Mouse (Mus musculus) skeletal muscle tissue, adult 2 months (tissue): ENCODE results near the gene Calm3.

Experiments
- DNase-seq: peaks from one replicate; pipeline ENCODE4 v3.0.0-alpha.2; 2012; ENCODE audit warnings: low read depth, low spot score

Calm3 gene

DNA sequence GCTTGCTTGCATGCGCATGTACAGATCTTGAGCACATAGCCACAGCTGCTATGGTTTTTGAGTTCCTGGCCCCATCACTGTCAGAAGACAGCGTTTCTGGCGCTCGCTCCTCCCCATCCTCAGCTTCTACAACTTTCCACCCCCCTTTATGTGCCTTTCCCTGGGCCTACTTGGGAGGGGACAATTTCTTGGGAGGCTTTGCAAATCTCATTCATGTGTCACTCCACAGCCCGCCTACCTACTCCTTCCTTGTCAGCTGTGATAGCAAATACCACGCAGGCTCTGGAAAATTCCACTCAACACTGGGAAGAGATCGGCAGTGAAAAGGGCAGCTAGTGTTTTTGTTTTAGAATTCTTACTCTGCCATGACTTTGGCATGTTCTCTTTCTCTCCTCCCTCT is 16.4 kb upstream of the Calm3 start:
- no peak for DNase-seq

DNA sequence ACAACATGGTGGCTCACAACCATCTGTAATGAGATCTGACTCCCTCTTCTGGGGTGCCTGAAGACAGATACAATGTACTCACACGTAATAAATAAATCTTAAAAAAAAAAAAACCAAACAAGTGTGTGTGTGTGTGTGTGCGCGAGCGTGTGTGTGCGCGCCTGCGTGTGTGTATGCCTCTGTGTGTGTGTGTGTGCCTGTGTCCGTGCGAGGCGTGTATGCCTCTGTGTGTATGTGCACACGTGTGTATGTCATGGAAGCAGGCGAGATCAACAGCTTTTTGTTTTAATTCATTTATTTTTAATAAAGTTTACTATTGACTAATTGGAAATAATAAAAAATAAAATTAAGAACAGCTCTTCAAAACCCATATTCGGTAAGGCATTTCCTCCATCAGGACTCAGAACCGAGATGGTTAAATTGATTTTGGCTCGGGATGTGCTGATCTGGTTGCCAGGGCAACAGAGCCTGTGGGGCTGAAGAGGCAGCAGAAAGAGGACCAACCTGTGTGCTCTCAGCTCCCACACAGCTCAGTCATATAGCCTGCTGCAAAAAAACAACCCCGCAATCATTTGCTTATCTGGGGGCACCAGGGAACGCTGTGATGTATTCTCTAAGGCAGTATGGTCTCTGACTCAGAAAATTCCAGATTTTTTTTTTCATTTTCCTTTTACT is 14.3 kb upstream of the Calm3 start:
- DNase-seq = no peak

DNA sequence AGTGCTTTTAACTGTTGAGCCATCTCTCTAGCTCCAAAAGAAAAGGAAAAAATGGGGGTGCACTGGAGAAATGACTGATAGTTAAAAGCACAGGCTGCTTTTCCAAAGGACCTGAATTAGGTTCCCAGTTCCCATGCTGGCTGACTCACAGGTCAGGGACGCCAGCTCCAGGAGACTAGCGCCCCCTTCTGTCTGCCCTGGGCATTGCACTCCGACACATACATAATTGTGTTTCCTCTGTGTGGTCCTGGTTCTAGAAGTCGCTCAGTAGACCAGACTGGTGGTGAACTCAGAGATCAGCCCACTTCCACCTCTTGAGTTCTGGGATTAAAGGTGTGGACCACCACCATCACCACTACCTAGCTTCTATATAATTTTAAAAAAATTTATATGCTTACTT is 13.4 kb upstream of the Calm3 start:
- no peak for DNase-seq

DNA sequence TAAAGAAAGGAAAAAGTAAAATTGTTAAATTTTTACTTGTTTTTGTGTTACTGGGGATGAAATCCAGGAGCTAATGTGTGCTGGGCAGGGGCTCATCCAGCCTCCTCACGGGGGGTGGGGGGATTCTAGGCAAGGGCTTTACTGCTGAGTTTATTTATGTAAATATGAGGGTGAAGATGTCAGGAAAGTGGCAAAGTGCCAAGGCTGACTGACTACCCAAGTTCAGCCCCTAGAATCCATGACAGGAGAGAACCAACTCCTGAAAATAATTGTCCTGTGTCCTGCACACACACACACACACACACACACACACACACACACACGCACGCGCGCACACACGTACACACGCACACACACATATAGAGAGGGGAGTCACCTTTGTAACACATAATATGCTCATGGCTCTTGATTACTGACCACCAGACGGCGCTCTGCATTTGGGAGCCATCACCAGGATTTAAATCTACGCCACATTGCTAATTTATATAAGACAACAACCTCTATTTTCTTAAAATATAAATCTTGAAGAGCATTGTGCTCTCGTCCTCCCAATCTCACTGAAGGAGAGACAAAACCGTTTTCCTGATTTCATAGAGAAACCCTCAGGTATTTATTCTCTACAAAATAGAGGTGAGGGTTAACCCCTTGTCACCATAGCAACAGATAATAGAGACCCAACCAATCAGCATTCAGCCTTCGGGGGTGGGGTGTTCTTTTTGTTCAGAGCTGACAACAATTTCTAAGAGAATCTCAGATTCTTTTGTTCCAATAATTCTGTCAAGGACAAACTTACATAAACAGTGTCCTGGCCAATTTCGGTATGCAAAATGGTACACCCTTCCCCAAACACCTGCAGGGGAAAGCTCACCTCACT is 9.0 kb upstream of the Calm3 start:
- no peak for DNase-seq

DNA sequence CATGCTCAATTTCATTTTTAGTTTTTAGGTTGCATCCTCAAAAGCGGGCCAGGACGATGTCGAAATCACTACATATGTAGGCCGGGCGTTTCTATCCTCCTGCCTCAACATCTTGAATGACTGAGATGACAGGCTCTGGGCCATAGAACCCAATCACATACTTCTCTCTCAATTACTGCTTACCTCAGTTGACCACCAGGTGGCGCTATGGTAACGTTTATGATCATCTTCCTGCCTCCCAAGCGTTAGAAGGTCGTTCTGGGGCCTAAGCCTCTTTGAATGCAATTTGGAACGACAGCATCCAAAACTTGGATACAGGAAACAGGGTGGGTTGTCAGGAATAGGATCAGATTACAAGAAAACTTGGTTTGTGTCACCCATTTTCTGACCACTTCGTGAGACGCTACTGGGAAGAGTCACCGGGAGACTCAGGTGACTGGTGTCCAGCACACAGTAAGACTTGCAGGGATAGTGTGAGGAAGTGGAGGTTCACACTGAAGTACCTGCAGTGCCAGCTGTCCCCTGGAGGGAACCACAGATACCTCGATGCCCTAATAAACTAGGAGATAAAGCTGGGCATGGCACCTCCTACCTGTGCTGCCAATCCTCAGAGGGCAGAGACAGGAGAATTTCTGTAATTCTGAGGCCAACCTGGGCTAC is 8.2 kb upstream of the Calm3 start:
- DNase-seq = peak; percentile 74

DNA sequence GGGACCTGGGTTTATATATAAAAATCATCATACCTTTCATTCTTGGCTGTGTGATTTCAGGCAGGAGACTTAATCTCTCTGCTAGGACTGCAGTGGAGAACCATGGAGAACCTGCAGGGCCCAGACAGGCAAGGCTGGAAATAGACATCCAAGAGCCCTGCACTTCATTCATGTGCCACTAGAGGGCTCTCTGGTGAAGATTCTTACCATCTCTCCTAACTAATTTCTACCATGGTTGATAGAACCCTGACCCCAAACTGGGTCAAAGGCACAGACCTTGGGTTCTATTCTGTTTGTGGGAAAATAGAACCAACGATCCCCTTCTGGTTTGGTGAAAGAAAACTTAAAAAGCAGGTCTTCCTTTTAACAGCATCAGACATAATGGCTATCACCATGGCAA is 6.9 kb upstream of the Calm3 start:
- DNase-seq = no peak

DNA sequence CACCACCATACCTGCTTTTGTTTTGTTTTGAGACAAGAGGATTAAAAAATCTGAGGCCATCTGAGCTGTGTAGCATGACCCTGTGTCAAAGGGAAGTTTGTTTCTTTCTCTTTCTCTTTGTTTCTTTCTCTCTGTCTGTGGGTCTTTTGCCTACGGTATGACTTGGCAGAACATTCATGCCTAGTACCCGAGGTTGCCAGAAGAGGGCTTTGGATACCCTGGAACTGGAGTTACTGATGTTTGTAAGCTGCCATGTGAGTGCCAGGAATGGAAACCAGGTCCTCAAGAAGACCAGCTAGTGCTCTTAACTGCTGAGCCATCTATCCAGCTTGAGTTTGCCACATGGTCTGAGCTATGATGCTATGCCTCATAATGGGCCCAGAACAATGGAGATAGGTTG is 4.4 kb upstream of the Calm3 start:
- no peak for DNase-seq

DNA sequence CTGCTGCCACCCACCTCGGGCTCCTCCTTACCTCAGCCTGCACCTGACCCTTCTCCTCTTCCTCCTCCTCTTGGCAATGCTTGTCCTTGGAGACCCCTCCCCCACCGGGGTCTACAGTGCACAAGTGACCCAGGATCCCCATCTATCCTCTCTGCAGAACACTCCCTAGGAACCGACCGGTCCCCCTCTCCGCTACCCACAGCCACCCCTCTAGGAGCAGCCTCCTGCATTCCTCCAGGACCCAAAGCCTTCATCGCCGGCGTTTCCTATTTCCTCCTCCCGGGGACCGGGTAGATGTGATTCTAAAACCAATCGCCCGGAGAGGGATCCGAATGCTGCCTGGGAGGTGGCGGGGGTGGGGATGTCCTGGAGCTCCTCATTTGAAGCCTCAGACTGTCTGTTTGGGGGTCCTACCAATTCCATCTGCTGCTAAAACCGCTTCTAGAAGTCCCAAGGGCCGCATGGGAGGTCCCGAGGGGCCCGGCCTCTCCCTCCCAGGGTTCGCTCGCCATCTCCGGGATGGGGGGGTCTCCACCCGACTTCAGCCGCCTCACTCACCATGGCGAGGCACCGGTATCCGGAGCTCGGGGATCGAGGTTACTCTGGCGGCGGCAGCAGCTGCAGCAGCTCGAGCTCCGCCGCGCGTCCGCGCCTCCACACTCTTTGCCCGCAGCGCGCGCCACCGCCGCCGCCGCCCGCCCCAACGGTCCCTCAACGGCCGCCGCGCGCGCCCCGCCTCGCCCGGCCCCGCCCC is 454 bp downstream of the Calm3 start:
- no peak for DNase-seq

DNA sequence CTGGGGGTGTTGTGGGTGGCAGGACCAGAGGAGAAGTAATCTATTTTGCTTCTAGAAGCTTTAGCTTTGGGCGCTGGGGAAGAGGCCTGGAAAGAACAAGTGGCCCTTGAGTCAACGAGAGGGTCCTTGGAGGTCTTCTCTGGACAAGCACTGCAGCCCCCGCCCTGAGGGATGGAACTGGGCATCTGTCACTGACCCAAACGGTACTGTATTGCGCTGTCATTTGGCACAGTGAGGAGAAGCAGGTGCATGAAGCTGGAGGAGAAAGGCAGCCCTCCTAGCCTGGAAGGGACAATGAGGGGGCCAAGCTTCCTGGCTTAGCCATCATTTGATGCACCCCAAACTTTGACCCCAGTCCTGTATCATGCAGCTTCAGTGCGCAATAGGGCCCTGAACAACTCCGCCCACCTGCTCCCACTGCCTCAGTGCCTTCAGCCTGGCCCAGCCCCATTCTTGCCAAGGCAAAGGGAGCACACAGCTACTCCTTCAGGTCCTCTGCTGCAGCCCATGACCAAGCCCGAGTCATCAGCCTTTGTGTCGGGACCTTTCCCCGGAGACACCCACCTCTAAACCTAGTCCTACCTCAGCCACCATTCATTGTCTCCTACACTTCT is 1.4 kb downstream of the Calm3 start:
- DNase-seq = no peak

DNA sequence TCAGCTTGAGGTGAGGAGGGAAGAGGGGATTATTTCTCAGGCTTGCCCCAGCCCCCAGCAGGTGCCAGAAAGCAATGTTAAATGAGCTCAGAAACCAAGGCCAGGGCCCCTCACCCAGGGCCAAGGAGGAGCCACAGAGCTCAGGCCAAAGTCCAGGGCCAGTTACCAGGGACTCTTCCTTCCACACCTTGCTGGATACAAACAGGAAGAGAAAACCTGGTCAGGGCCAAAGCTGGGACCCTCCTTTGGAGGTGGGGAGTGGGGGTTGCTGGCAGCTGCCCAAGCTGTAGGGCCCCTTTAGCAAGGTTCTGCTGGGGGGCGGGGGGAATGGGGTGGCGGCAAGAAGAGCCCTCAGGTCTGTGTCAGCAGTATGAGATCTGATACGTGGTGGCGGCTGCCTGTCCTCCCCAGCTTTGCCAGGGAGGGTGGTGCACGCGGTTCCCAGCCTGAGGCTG is 2.0 kb downstream of the Calm3 start:
- DNase-seq = peak; percentile 68

DNA sequence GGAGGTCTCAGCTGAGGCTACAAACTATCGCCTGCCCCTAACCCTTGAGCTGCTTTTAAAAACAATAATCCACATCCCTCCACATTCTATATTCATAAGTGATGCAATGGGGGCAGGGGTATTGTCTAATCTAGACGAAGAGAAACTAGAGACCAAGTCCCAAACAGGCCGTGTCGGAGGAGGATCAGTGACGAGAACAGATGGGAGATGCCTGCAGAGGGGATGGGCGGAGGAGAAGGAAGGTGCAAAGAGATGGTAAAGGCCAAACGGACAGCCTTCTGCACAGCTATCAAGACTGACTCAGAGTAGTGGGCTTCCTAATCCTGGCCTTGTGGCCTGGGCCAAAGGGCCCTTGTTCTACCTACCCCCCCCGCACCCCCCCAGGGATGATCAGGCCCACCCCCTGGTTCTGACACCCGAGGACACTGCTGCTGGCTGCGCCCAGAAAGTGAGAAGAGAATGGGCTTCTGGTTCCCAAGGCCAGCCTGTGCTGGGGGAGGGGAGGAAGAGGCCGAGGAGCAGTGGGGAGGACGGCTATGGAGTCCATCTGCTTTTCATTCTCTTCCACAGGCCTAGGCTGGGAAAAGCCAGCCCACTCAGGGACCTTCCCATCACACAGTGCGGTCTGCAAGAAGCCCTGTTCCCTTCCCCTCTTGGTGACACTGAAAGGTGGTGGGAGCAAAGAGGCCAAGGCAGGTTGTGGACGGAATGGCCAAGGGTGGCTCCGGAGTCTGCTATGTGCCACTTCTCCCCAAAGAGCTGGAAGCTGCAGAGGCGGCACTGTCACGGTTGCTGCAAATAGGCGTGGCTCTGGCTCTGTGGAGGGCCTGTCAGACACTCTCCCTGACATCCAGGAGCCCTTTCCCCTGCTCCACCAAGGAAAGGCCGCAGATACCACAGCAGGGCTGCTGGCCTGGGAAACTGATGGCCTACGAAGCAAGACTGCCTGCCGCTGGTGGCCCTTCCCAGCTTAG is 2.8 kb downstream of the Calm3 start:
- DNase-seq = no peak

DNA sequence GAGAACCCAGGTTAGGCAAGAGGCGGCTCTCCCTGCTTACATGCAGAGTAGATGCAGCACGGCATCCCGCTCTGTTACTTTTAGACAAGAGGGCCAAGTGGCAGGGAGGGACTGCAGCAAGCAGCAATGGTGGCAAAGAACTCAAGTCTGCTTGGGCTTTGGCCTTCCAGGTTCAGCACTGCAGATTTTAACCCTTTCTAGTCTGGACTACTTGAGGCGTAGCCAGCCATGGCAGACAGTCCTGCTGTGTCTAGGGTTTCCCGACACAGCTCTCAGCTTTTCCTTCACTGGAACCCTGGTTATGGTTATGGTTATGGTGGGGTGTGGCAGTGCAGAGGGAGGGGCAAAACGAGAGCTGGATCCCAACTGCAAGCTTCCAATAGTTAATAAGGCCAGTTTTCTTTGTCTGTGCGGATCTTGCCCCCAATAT is 3.7 kb downstream of the Calm3 start:
- DNase-seq = no peak

DNA sequence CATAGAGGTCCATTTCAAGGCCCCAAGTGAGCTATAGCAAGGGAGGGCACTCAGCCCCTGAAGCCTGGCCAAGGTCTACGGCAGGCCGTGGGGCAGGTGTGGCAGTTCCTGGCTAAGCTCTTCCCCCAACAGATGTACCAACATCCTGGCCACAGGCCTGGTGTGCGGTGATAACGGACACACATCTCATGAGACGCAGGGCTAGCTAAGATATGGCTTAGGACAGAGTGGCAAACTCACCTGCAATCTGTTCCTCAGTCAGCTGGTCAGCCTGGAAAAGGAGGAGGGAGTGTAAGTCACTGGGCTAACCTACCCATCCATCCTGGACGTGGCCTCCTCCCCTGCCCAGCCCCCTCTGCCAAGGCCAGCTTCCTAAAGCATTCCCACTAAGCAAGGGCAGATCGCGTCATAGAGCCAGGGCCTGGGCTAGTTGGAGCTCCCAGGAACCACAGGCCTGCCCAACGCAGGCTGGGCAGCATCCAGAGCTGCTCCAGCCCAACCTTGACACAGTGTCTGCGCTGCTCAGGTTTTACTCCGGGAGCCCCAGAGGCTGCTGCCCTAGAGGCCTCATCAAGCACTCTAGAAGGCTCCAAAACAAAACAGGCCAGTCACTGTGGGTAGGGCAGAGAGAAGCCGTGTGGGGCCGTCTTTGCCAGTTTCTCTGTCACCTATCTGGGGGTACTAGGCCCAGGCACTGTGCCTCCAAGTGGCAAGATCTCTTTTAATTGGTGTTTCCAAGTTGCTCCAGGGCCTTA is 4.3 kb downstream of the Calm3 start:
- DNase-seq = no peak

DNA sequence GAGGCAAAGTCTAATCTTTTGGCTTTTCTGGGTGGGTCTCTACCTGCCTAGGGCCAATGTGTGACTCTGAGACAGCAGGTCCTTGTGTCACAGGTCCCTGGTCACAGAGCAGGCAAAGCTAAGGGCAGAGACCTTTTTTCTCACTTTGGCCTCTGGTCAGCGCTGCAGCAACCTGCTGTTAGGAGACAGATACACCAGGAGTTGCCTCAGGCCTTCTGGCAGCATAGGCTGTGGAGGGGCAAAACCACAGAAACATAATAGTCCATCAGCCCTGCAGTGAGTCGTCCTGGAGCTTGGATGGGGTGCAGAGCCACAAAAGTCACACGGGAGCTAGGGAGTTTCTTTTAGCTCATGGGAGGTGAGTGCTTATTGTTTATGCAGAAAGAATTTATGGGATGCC is 5.2 kb downstream of the Calm3 start:
- DNase-seq = no peak

DNA sequence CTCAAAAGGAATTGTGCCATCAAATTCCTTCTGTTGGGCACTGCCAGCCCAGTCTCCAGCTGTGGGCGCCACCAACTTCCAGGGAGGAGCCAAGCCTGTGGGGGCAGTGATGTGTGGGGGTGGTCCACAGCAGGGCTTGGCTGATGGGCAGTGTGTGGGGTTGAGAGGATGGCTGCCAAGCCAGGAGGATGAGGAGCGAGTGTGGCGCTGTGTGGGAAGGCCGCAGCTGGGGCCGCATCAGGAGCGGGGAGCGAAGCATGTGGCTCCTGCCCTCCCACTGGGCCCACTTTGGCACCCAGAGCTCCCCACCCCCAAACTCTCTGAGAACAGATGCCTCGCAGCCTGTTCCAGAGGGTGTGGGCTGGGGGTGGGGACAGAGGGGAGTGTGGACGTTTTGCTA is 5.9 kb downstream of the Calm3 start:
- DNase-seq = no peak

DNA sequence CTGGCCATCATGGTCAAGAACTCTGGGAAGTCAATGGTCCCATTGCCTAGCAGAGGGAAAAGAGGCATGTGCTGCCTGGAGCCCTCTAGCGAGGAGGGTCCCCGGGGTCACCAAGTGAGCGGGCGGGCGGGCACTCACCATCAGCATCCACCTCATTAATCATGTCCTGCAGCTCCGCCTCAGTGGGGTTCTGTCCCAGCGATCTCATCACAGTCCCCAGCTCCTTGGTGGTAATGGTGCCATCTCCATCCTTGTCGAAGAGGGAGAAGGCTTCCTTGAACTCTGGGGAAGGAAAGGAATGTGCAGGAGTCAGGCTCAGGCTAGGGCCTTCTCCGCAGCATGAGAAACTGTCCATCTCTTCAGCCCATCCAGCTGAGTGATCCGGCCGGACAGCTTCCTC is 6.5 kb downstream of the Calm3 start:
- no peak for DNase-seq

DNA sequence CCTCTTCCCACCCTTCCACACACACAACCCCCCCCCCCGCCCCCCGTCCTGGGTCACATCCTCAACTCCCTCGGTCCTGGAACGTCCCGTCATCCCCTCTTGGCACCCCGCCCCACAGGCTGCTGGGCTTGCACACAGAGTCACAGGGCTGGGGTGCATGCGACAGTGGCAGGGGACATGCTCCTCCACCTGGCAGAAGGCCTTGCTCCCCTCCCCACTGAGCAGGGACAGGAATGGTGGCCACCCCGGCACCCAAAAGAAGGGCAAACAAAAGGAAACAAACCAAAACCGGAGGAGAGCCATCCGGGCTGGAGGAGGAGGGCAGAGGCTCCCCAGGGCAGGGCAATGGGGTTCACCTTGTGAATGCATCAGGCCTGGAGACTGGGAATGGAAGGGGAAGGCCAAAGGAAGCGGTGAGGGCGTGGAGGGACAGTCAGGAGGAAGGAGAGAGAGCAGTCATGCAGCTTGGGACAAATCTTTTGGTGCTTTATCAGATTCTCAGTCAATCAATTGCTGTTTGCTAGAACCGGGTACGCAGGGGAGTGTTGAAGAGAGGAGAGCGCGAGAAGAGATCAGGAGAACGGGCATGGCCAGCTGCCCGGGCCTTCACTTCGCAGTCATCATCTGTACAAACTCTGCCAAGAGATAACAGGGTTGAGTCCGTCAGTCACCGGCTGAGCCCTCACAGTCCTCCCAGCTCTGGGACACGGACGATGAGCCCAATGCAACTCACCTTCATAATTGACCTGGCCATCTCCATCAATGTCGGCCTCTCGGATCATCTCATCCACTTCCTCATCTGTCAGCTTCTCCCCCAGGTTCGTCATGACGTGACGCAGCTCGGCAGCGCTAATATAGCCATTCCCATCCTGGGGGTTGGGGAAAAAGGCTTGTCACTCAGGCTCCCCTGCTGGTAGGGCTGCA is 7.3 kb downstream of the Calm3 start:
- DNase-seq = no peak
